Comparison of ENCODE assay signal across 13 mouse cellular contexts in genomic region chr5:48230430-48231080, GRCm38 (mm10).
"Had no signal": no experiment of that assay in that cellular context is flagged by ENCODE, and none has a peak within 500 bp of the region (broad histone marks: within the 10 kb centered on the region; RNA-seq: fewer than 3 reads in every experiment).

No protein-coding gene starts in this region.

- H3K4me2 ChIP-seq: hindbrain, embryonic 12.5 days; limb, embryonic 15.5 days; liver, embryonic 13.5 days; midbrain, embryonic 11.5 days; midbrain, embryonic 15.5 days; neural tube, embryonic 13.5 days had no signal

- H3K9ac ChIP-seq: hindbrain, embryonic 12.5 days; limb, embryonic 15.5 days; liver, embryonic 13.5 days; liver, postnatal 0 days; midbrain, embryonic 15.5 days; neural tube, embryonic 13.5 days had no signal

- H3K27ac ChIP-seq: hindbrain, embryonic 12.5 days; limb, embryonic 15.5 days; liver, embryonic 13.5 days; midbrain, embryonic 15.5 days; neural tube, embryonic 13.5 days had no signal

- H3K9me3 ChIP-seq: hindbrain, embryonic 12.5 days; limb, embryonic 15.5 days; liver, embryonic 13.5 days; midbrain, embryonic 15.5 days; neural tube, embryonic 13.5 days had no signal

- ATAC-seq: intestine, embryonic 16.5 days; liver, postnatal 0 days; midbrain, embryonic 15.5 days had no signal

- DNase-seq: kidney, adult 2 months; kidney, postnatal 10 days; liver, embryonic 13.5 days; liver, postnatal 0 days; spleen, adult 18-20 months; thymus, adult 18-20 months; thymus, postnatal 14 days had no signal

- H3K36me3 ChIP-seq: limb, embryonic 15.5 days; liver, embryonic 13.5 days; midbrain, embryonic 15.5 days had no signal

- H3K4me1 ChIP-seq: hindbrain, embryonic 12.5 days; limb, embryonic 15.5 days; liver, embryonic 13.5 days; midbrain, embryonic 15.5 days; neural tube, embryonic 13.5 days had no signal

- H3K27me3 ChIP-seq: hindbrain, embryonic 12.5 days; limb, embryonic 15.5 days; liver, embryonic 13.5 days; midbrain, embryonic 15.5 days; neural tube, embryonic 13.5 days had no signal

- H3K4me3 ChIP-seq: hindbrain, embryonic 12.5 days; limb, embryonic 15.5 days; liver, embryonic 13.5 days; midbrain, embryonic 15.5 days; neural tube, embryonic 13.5 days had no signal
